Mouse (Mus musculus): ENCODE measurements around the gene Dusp1. TPM values are rescaled to one million over a fixed set of nuclear protein-coding genes. Genes with fewer than 3 reads are reported as not detected.

Gene Dusp1
- total and polyA plus RNA-seq, 3 experiments: 3.5 to 9.9 (median 5.6) TPM

- TF ChIP-seq JUN (IDR thresholded peaks at IDR 0.05; ENCODE audit: insufficient read depth, low read depth, low read length): no peak
- no peak for TF ChIP-seq MAX (IDR thresholded peaks at IDR 0.05; ENCODE audit: low read length)
- TF ChIP-seq HCFC1 (IDR thresholded peaks at IDR 0.05; ENCODE audit: low read depth, low read length): no peak
- no peak for TF ChIP-seq ETS1 (conservative IDR thresholded peaks at IDR 0.05; ENCODE audit: low read depth, low read length)
- no peak for TF ChIP-seq JUND (conservative IDR thresholded peaks at IDR 0.05; ENCODE audit: low read depth, low read length)
- no peak for TF ChIP-seq SIN3A (IDR thresholded peaks at IDR 0.05; ENCODE audit: low read length)
- no peak for TF ChIP-seq ZKSCAN1 (IDR thresholded peaks at IDR 0.05; ENCODE audit: borderline replicate concordance, low read depth, low read length)
- no peak for TF ChIP-seq UBTF (IDR thresholded peaks at IDR 0.05; ENCODE audit: low read depth, low read length)
- TF ChIP-seq EP300 (IDR thresholded peaks at IDR 0.05; ENCODE audit: low read length): no peak
- no peak for TF ChIP-seq USF2 (conservative IDR thresholded peaks at IDR 0.05; ENCODE audit: low read depth, low read length)
- no peak for TF ChIP-seq ZNF384 (IDR thresholded peaks at IDR 0.05; ENCODE audit: low read depth, low read length)
- Histone ChIP-seq H3K27ac (ENCODE audit: insufficient read depth, low read depth) (peak overlapping the region; percentile 47), H3K4me3 (replicated peaks in 1 of 3; ENCODE audit: low read depth in 2 of 3, low read length in 2 of 3, poor library complexity in 1 of 3) (peak overlapping the region in 1 of 3 experiments; percentile 15), H3K4me2 (ENCODE audit: insufficient read depth, low read depth, poor library complexity, severe bottlenecking) (no peak overlapping the region), H3K36me3 (replicated peaks in 1 of 2; ENCODE audit: control insufficient read depth in 1 of 2, insufficient read depth in 1 of 2, low read length in 1 of 2) (peaks cover 2 to 83% of the 10 kb centered on the region in 2 experiments), H3K4me1 (ENCODE audit: control insufficient read depth in 1 of 2, insufficient read depth in 2 of 2) (peaks cover 43 to 81% of the 10 kb centered on the region in 2 experiments), H3K9me3 (replicated peaks; ENCODE audit: low read length) (no peaks in the 10 kb centered on the region), H3K9ac (ENCODE audit: insufficient read depth, low read depth) (no peak overlapping the region), H3K79me2 (replicated peaks; ENCODE audit: control insufficient read depth, extremely low read depth, insufficient read depth, poor library complexity, severe bottlenecking) (peaks cover 4% of the 10 kb centered on the region), H3K27me3 (replicated peaks) (no peaks in the 10 kb centered on the region)
- dilution Hi-C loops (cut with MboI; ENCODE audit: extremely low pct_ligation_motif_present, extremely low pct_unique_long_range_greater_than_20kb, low sequenced_read_pairs) (no loop called here), in situ Hi-C loops (cut with MboI; ENCODE audit: low pct_ligation_motif_present, low pct_unique_long_range_greater_than_20kb, low sequenced_read_pairs) (no loop called here)
- no peak for DNase-seq (ENCODE audit: extremely low read depth)
Measured at GRCm38 (mm10) chr17:26600913-26601447, 39.1 kb upstream of the Dusp1 start.

DNA sequence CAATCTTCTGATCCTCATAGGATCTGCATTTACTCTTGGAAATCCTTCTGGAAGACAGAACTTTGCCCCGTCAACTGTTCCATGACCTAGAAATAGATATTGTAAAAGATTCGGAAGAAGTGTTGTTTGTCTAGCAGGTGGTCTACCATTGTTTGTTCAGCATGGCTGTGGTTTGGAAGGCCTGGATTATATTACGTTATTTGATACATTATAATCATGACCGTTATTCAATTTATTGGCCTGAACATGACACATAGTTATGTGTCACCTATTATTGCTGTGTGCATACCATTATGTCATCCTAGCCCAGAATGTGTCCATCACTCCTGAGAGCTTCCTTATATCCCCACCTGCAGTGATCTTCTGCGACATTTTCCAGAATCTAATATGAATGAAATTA is 36.9 kb upstream of the Dusp1 start:
- H3K79me2 ChIP-seq (replicated peaks; ENCODE audit: control insufficient read depth, extremely low read depth, insufficient read depth, poor library complexity, severe bottlenecking): peaks cover 4% of the 10 kb centered on the region
- H3K27ac ChIP-seq (ENCODE audit: insufficient read depth, low read depth): no peak overlapping the region
- no peak for DNase-seq (ENCODE audit: extremely low read depth)
- no peak overlapping the region for H3K4me2 ChIP-seq (ENCODE audit: insufficient read depth, low read depth, poor library complexity, severe bottlenecking)
- in situ Hi-C loops (cut with MboI; ENCODE audit: low pct_ligation_motif_present, low pct_unique_long_range_greater_than_20kb, low sequenced_read_pairs): no loop called here
- no peaks in the 10 kb centered on the region for H3K9me3 ChIP-seq (replicated peaks; ENCODE audit: low read length)
- dilution Hi-C loops (cut with MboI; ENCODE audit: extremely low pct_ligation_motif_present, extremely low pct_unique_long_range_greater_than_20kb, low sequenced_read_pairs): no loop called here
- peaks cover 36 to 79% of the 10 kb centered on the region in 2 experiments for H3K4me1 ChIP-seq (ENCODE audit: control insufficient read depth in 1 of 2, insufficient read depth in 2 of 2)
- H3K27me3 ChIP-seq (replicated peaks): no peaks in the 10 kb centered on the region
- no peak for TF ChIP-seq BHLHE40 (IDR thresholded peaks at IDR 0.05; ENCODE audit: low read depth, low read length)
- no peak for TF ChIP-seq IRF4 (IDR thresholded peaks at IDR 0.05; ENCODE audit: low read depth, low read length)
- no peak for TF ChIP-seq ZMIZ1 (IDR thresholded peaks at IDR 0.05; ENCODE audit: low read depth, low read length)
- no peak for TF ChIP-seq MYC (IDR thresholded peaks at IDR 0.05; ENCODE audit: low read depth, low read length)
- no peak for TF ChIP-seq ETS1 (conservative IDR thresholded peaks at IDR 0.05; ENCODE audit: low read depth, low read length)
- TF ChIP-seq CHD2 (IDR thresholded peaks at IDR 0.05; ENCODE audit: low read length): no peak
- TF ChIP-seq TBP (conservative IDR thresholded peaks at IDR 0.05; ENCODE audit: low read depth, low read length): no peak
- H3K4me3 ChIP-seq (replicated peaks in 1 of 3; ENCODE audit: low read depth in 2 of 3, low read length in 2 of 3, poor library complexity in 1 of 3): no peak overlapping the region
- H3K36me3 ChIP-seq (replicated peaks in 1 of 2; ENCODE audit: control insufficient read depth in 1 of 2, insufficient read depth in 1 of 2, low read length in 1 of 2): peaks cover 0 to 80% of the 10 kb centered on the region in 2 experiments
- no peak overlapping the region for H3K9ac ChIP-seq (ENCODE audit: insufficient read depth, low read depth)
